Mouse (Mus musculus): ENCODE results near the gene Lrp1.

Gene Lrp1

DNA sequence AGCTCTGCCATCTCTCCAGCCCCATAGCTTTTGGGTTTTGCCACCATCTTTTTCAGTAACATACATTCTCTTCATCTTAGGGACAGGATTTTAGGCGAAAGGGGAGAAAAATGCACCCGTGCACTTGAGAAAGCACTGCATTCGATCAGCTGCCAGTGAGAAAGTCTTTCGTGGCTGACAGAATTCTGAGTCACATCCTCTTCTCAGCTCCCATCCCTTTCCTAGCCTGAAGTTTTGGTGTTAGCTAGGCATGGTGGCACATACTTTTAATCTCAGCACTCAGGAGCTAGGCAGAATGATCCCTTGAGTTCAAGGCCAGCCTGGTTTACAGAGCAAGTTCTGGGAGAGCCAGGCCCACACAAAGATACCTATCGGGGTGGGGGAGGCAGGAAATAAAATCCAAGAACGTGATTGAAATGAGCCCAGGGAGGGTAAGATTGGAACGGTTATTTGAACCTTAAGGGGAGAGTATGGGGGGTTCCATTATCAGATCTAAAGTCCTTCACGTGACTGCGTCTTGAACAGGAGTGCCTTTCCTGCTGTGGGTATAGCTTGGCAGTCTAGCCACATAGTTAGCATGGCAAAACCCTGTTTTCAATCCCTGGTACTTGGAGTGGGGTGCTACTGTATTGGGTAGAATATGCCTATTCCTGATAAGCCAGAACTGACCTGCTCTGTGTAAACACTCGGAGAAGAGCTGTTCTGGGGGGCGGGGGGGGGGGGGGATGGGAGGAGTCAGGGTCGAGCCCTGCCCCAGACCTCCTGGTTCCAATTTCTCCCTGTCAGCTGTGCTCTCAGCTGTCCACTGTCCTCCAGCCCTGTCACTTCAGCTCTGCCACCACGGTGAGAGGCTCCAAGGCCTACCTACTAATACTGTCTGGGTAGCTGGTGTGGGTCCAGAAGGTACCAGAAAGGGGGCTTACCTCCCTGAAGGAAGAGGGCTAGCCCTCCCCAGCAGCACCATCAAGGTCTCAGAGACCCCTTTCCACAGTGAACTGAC is 119.8 kb downstream of the Lrp1 start, which contains the start of gene Stac3:
Gene Stac3 (plus strand): TSS at position 793 of the 1,000 bp plus-strand sequence.
- DNase-seq (ENCODE audit: low spot score in 2 of 2): no peak

DNA sequence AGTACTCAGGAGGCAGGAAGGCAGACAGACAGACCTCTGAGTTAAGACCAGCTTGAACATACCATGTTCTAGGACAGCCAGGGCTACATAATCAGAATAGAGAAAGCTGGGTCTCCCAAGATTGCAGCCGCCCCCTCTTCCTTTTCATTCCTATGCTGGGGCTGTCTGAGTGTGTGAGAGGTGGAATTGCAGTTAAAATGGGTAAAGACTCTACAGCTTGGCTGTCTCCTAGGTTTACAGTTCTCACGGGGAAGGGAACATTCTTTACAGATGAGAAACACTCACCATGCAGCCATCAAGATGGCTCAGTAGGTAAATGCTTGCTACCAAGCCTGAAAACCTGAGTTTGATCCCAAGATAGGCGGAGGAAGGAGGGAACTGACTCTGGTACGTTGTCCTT is 120.9 kb downstream of the Lrp1 start:
- DNase-seq (ENCODE audit: low spot score in 2 of 2): no peak

DNA sequence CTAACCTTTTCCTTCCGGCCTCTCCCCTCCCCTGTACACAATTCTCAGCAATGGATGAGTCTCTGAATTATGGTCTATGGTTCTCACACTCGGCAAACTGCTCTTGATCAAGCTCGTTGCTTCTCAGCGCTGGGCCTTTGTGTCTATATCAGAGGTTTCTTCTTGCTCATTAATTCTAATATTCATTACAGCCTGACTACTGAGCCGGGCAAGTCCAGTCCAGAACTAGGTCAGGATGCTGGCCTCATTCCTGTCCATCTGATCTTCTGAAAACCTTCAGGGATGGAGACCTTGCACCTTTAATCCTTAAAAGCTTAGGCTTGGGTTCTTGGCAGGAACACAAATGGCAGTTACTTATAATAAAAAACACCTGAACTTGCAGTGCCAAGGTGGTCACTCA is 121.4 kb downstream of the Lrp1 start:
- no peak for DNase-seq (ENCODE audit: low spot score in 2 of 2)

DNA sequence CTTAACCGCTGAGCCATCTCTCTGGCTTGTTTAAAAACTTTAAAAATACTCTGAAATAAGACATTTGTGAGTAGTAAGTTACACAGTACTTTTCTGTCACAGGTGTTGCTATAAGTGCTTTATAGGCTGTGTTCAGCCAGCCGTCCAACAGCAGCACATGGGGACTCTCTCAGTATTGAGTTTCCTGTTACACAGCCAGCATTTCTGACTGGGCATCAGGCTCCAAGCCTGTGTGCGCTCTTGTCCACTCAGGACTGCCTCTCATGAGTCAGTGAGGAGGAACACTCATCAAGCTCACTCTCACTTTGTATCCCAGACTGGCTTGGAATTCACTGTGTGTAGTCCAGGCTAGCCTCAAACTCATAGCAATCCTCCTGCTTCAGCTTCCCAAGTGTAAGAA is 124.8 kb downstream of the Lrp1 start:
- DNase-seq (ENCODE audit: low spot score in 2 of 2): no peak

DNA sequence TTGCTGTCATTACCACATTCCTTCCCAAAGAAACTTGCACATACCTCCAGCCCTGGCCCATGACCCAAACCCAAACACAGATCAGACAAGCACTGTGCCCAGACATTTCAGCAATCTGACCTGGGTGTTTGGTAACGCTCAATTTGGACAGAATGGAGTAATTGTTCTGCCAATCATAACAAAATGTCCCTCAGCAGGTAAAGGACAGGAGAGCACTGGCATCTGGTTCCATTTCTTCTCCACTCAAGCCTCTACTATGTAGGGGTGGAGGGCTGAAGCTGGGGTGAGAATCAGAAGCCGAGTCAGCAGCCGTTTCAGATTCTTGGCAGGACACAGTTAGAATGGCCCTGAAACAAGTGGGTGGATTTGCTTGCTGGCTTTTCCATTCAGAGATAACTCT is 128.8 kb downstream of the Lrp1 start:
- no peak for DNase-seq (ENCODE audit: low spot score in 2 of 2)

DNA sequence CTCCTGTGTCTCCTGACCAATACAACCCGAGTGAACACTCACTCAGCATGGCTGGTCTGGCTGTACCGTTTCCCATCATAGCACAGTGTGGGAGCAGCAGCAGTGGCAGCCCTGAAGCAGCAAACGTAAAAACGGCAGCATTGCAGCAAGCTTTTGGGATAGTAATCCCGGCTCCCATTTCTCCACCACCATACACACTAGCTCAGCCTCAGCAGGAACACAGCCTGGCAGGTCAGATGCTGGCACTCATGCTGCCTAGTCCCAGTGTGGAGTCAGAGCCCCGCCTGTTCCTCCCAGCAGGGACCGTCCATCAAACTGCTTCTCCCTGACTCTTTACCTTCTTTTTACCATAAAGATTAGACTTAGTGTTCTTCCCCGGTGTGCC is 129.8 kb downstream of the Lrp1 start:
- no peak for DNase-seq (ENCODE audit: low spot score in 2 of 2)

DNA sequence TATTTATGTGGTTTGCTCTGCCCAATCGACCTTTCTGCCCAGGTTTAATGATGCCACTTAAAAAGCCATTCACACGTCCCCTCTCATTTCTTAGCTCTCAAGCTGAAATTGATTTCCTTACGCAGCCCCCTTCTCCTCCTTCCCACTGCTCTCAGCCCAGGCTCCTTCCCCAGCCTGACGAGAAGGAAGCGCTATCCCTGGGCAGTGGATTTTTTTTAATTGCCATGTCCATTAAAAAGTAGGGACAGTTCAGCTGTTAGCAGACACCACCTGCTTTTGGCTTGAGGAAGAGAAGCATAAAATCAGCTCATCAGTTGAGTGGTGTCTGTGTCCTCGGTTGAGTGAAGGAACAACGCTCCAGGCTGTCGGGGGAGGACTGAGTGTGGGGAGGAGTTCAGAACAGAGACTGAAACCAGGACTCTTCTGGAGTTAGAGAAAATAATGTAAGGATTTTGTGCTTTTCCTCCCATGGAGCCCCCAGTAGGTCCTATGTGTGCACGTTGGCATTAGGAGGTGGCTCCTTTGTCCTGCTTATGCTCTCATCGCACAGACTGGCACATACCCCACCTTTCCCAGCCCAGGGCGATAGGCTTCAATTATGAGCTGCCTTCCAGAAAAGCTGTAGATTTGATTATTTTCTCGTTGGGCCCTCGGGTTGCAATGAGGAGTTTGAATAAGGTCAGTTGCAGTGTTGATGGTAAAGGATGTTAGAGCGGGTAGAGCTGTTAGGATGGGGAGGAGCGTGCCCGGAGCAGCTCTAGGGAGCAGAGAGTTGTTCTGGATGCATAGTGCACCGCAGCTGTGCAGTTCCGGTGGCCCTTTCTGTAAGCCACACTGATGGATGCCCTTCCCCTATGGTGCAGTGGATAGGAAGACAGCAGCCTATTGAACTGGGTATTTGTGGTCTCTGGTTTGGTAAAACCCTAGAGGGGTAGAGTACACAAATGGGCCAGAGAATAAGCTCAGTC is 130.5 kb downstream of the Lrp1 start:
- no peak for DNase-seq (ENCODE audit: low spot score in 2 of 2)

DNA sequence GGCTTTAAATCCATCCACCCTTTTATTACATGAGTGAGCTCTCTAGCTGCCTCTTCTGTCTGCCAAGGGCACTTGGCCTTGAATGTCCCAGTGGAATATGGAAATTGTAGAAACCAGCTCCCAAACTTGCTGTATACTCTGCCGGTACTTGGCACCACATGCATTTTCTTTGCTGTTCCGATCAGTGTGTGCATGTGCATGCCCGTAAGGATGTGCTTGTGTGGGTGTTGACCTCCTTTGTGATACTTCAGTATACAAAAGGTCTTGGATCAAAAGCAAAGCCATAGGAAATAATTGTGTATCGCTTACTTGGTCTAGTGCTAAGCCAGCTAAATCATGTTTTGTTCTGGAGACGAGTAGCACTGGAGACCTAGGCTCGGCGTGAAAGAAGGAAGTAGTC is 132.1 kb downstream of the Lrp1 start:
- DNase-seq (ENCODE audit: low spot score in 2 of 2): no peak

All from heart, adult 9 months (tissue).